Mouse (Mus musculus) adrenal gland, adult (tissue): ENCODE measurements at regions not wholly inside any gene's neighbourhood (a gene's known extent, or its start where the extent isn't known, plus 50 kb on each side); places are given as distances from the start of the nearest gene placed in this dataset.
A peak's percentile ranks its signal among the peaks of the same experiment; 100 is the strongest.

Source experiments
- DNase-seq, 2 experiments: peaks; one replicate each; pipeline ENCODE4 v3.0.0; 2022 to 2023; ENCODE audit warnings: low spot score in 1 of 2; ENCODE audit not compliant: inconsistent age in 2 of 2

GRCm38 (mm10) chr6:24037919-24038318 lies 68.1 kb upstream of the Tas2r118 start:
- peak in 1 of 2 experiments; percentile 32 for DNase-seq

GRCm38 (mm10) chr6:24026352-24026751 lies 56.5 kb upstream of the Tas2r118 start:
- no peak for DNase-seq

- no peak for DNase-seq
Measured at GRCm38 (mm10) chr6:24025721-24026120, 55.9 kb upstream of the Tas2r118 start.
